Mouse (Mus musculus): ENCODE results near the gene Nup37.
A peak's percentile ranks its signal among the peaks of the same experiment; 100 is the strongest.

Nup37 gene

DNA sequence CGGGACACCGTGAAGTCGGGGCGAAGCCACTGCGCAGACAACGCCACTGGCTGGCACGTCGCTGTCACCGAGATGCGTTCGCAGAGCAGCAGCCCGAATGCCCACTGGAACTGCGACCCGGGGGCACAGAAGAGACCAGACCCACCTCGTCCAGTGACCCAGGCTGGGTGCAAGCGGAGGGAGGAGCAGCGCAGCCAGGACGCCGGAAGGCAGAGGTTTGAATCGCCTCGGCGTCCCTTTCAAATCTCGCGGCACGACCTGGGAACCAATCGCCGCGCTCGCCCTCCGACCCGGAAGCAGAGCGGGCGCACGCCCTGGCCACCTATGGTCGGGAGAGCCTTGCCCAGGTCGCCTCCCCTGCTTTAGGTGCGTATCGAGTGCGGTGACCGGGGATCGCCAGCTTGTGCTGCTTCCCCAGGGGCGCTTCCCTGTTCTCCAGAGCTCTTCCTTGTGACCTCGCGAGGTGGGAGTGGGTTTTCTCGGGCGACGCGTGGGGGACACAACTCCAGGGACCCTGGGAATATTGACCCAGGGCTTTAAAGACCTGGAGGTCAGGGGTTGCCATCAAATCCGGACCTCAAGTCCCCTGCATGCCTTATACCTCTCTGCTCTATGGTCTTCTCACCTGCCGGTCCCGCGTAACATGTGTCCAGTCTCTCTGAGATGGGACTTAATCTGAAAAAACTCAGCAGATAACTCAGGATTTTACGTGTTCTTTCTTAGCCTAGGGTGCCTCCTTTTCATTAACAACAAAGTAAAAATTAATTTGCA lies at the start of gene Nup37, which contains the start of gene Parpbp:
Gene Nup37, plus strand, starts transcription at position 286 of the 771 bp plus-strand sequence.
Gene Parpbp, minus strand, starts transcription at position 235 of the 771 bp plus-strand sequence.
- DNase-seq = peak; percentile 85 to 87

GRCm38 (mm10) chr10:88106169-88106568 lies 40.6 kb upstream of the Nup37 start:
- no peak for DNase-seq

DNA sequence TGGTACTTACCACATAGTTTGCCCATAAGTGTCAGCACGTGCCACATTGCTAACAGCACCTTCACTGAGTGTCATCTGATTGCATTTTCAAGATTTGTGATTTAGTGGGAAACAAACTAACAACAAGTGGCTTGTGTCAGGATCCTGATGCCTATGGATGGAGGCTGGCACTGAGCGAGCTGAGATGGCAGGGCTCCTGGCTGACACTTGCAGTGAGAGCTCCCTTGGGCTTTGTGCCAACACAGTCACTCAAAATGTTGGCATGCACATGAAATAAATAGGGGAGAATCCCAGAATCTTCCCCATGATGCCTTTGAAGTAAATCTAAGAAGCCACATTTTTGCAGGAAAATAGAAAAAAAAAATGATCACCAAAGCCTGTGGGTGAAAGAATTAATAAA lies 33.5 kb upstream of the Nup37 start:
- no peak for DNase-seq

GRCm38 (mm10) chr10:88119721-88120120 lies 27.1 kb upstream of the Nup37 start:
- no peak for DNase-seq

DNA sequence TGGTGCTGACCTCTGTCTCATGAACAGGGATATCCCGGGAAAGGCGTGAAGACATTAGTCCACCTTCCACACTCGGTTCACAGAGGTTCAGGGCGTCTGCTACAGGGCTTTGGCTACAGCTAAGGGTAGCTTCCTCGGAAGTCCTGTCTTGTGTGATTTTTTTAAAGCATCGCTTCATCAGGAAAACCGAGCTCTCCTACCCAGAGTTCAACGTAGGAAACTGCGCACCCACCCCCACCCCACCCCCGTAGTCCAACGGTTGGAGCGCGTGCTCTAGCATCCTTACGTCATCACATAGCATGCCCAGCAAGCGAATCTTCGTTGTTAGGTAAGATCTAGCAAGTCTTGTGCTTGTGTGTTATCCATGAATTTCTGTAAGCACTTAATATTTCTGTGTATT lies 11.2 kb upstream of the Nup37 start:
- no peak for DNase-seq

DNA sequence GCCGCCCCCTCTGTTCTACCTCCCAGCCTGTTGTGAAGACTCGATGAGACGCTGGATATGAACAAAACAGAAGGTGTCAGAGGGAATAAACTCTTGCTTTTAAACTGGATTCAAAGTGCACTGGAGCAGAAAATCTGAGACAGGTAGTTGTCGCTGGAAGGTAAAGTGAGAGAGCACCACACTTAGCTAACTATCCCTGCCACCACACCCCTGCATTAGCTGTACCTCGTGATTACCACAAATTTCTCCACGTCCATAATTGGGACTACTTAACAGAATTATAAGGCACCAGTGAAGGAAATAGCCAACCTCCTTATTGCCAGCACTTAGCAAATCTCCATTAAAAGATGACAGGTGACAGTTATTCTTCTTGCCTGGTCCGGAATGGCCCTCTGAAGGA lies 605 bp upstream of the Nup37 start:
- DNase-seq = no peak

DNA sequence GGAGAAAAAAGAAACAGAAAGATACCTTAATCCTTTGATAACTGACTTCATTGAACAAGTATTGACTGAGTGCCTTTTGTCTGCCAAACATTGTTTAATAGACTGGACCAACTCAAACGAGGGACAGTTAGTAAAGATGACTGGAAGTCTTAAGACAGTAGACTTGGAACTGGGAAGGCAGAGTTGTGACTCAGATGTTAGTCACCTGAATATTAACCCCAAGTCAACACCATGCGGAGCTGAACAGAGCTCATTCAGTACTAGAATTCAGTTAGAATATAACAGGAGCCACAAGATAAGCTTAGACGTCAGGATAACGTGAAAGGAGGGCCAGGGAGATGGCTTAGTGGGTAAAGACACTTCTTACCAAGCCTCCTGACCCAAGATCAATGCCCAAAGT lies 3.6 kb downstream of the Nup37 start:
- no peak for DNase-seq

DNA sequence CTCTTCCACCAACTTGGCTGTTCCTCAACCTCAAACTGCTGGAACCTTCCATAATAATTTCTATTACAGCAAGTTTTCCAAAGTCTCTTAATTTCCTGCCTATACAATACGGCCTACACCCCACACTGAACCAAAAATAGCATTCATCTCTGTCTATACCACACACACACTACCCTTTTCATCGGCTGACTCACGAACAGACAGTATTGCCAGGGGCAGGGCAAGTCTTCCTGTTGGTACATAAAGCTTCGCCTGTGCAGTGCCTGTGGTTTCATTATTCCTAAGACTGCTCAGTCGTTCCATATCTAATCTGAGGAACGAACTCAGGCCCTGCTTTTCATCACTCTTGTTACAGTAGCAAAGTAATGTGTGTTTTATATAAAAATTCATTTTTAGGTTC lies 4.9 kb downstream of the Nup37 start:
- no peak for DNase-seq

GRCm38 (mm10) chr10:88162096-88162495 lies 15.3 kb downstream of the Nup37 start:
- no peak for DNase-seq

DNA sequence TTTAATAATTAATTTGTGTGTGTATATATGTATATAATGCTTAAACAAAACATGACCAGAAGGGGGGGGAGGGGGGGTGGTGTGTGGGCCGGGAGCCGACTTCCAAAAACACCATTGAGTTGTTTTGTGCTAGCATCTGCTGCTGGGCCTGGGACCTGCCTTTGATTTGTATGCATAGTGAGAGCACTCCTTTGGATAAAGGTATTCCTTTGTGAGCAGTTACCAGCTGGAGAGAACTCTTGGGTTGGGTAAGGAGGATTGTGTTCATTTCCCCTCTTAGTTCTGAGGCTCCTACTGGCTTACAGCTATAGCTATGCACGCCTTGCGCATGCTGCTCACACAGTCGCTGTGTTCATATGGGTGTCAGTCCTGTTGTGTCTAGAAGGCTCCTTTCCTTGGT lies 15.9 kb downstream of the Nup37 start:
- no peak for DNase-seq

- no peak for DNase-seq
These were observed 19.4 kb downstream of the Nup37 start for GRCm38 (mm10) chr10:88166158-88166557.

DNA sequence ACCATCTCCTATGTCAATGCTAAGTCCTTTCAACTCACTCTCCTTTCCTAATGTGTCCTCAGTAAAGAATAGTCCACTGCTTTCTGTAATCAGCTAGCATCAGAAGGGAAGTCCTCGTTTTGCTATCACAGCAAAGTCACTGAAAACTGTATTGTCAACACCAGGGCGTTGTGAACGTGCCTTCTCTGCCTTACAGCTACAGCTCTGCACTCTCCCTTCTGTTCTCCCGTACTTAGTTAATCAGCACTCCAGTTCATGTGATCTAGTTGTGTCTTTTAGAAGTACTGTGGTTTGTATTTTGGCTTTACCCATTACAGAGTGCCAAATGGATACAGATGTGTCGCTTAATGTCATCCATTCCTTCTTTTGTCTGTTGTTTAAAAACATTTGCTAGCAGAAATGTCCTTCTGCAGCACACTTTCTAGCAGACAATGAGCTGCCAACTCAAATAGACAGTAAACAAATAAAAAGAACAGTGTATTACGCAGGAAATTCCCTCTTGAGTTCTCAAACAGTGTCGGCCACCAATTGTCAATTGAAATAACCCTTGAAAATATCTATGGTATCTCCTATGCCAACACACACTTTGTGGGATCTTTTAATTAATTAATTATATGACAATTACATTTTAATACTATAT lies 20.8 kb downstream of the Nup37 start:
- DNase-seq = no peak

DNA sequence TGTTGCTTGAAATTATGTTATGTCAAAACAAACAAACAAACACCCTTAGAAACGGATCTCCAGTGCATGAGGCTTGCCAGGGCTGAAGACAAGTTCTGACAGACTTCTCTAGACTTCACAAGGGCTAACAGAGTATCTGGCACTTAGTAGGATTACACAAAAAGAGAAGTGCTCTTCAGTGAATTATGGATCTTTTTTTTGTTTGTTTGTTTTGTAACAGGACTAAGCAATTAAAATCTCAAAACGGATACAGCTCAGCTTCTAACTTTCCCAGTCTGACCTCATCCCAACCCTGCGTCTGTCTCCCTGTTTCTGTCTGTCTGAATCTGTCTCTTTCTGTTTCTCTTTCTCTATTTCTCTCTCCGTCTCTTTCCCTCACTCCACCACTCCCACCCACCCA lies 53.7 kb downstream of the Nup37 start:
- no peak for DNase-seq

- peak; percentile 90 to 91 for DNase-seq
These were observed 54.3 kb downstream of the Nup37 start, which contains the start of gene Washc3 for GRCm38 (mm10) chr10:88200951-88201638. Gene Washc3 (plus strand): TSS chr10:88201093.

DNA sequence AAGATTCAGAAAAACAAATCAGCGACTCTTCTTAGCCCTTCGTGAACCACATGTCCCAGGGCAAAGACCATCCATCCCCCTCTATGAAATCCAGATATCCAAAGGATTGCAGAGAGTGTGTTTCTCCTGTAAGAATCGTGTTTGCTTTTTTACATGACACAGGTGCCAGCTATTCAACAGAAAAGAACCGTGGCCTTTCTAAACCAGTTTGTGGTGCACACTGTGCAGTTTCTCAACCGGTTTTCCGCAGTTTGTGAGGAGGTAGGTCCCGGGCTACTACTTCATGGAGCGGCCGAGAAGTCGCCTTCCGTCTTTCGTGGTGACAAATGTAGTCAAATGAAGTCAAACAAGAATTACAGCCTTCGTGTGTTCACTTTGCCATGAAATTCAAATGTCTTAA lies 54.9 kb downstream of the Nup37 start:
- peak in 1 of 2 experiments; percentile 12 for DNase-seq

- no peak for DNase-seq
These were observed 55.8 kb downstream of the Nup37 start for GRCm38 (mm10) chr10:88202581-88202980.

DNA sequence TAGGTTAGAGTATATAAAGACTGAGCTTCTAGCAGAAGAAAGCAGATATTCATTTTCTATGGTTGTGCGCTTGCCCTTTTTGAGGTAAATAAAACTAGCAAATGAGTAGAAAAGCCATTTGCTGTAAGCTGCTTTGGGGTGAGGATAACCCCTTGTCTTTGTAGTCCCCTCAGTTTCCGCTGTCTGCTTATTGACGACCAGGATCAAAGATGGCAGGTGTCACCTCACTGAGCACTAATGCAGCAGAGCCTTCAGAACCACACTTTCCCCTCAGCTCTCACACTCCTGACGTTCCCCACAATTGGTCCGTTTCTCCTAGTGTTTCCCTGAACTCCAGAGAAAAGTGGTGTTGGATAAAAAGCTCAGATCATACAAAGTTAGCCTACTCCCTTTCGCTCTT lies 56.4 kb downstream of the Nup37 start:
- no peak for DNase-seq

- DNase-seq = no peak
These were observed 65.9 kb downstream of the Nup37 start for GRCm38 (mm10) chr10:88212644-88213043.

- DNase-seq = no peak
These were observed 68.2 kb downstream of the Nup37 start for GRCm38 (mm10) chr10:88214800-88215514.

DNA sequence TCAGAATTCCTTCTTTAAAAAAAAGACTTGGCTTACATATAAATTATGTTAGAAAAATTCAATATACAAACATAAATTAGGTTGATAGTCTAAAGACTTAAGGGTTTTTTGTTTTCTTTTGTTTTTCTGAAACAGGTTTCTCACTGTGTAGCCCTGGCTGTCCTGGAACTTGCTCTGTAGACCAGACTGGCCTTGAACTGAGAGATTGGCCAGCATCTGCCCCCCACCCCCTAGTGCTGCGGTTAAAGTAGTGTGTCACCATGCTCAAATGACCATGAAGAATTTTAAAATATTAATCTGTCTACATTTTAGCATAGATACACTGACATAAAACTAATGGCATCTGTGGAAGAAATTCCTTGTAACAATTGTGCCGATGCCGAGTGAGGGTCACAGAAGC lies 71.4 kb downstream of the Nup37 start:
- no peak for DNase-seq

DNA sequence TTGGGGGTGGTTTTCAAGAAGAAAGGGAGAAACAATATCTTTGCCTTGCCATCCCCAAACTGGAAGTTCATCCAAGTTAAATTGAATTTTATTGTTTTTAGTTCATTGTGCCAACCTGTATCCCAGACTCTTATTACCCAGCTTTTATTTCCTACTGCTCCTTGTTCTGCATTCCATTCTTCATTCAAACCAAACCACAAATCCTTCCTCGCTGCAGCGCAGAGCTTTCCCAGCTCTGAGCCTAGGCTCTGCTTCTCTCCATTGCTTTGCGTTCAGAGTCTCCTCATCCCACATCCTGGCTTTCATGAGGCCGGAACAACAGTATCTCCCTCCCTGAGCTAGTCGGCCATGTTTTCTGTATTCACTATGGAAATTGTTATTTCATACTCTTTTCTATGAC lies 74.9 kb downstream of the Nup37 start:
- no peak for DNase-seq

GRCm38 (mm10) chr10:88225421-88225820 lies 78.6 kb downstream of the Nup37 start:
- no peak for DNase-seq

DNA sequence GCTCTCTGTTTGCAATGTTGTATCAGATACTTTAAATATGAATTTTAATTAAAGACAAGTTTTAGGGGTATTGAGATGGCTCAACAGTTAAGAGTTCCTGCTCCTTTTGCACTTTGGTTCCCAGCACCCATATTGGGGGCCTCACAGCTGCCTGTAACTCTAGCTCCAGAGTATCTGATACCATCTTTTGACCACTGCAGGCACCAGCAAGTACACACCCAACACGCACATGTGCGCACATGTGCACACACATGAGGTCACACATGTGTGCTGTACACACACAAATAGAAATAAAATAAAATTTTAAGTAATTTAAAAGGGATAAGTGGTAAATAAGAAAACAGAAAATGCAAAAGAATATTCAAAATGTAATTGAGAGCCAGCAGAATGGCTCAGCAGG lies 81.2 kb downstream of the Nup37 start:
- DNase-seq = no peak

All from cerebellum, postnatal 36 days (tissue).